Mouse (Mus musculus): ENCODE data around the gene Lat2. TPM values are rescaled to one million over a fixed set of nuclear protein-coding genes. Genes with fewer than 3 reads are reported as not detected.

Lat2 gene
- polyA plus RNA-seq, 1 experiment: 0.61 TPM

DNA sequence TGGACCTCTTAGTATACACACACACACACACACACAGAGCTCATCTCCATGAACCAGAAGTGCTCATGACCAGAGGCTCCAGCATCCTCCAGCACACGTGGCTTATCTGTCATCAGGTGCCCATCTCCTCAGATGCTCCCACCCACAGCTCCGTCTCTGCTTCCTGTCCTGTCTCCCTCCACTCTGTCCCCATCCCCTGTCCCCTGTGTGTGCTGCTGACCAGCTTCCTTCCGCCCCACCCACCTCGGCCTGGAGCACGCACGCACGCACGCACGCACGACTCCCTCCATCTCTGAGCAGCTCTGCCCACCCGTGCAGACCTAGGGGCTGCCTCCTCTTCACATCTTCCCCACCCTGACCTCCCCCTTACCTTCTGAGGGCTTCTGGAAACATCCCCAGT lies 10.4 kb downstream of the Lat2 start:
- Histone ChIP-seq H3K79me3 (ENCODE audit: low read depth) (no peaks in the 10 kb centered on the region), H3K4me3 (ENCODE audit: insufficient read depth, poor library complexity, severe bottlenecking) (no peak overlapping the region)
- no peak for TF ChIP-seq CTCF (IDR thresholded peaks at IDR 0.05; ENCODE audit: control insufficient read depth, insufficient read depth, insufficient read length)
- TF ChIP-seq MYOD1 (IDR thresholded peaks at IDR 0.05; ENCODE audit: control insufficient read depth, insufficient read length, low read depth): no peak
- no peak for TF ChIP-seq MYOG (IDR thresholded peaks at IDR 0.05; ENCODE audit: control insufficient read depth, extremely low read depth, insufficient read length)
- no peak for TF ChIP-seq MAX (IDR thresholded peaks at IDR 0.05)
- no peak for TF ChIP-seq CEBPB (IDR thresholded peaks at IDR 0.05; ENCODE audit: low read depth)
- TF ChIP-seq FOSL1 (IDR thresholded peaks at IDR 0.05; ENCODE audit: insufficient read depth, low read length, poor library complexity, severe bottlenecking): no peak

DNA sequence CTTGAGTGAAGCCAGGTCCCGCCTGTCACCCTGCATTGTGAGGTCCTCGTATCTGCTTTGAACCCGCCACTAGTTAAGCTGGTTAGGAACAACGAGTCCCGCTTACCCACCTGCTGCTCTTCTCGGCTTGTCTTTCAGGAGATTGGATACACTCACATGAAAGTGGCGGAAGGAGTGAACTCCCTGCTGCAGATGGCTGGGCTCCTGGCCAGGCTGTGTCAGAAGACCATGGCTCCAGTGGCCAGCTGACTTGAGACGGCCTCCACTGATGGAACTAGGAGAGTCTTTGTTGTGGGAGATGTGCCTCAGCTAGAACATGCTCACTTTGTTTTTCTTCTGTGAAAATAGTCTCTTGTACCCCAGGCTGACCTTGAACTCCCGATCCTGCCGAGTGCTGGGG lies 17.1 kb downstream of the Lat2 start:
- Histone ChIP-seq H3K79me2 (ENCODE audit: control insufficient read depth, insufficient read depth) (no peaks in the 10 kb centered on the region), H3K79me3 (ENCODE audit: low read depth) (no peaks in the 10 kb centered on the region), H3K27me3 (ENCODE audit: control insufficient read depth, insufficient read depth, insufficient read length) (no peaks in the 10 kb centered on the region), H3K36me3 (ENCODE audit: control insufficient read depth, insufficient read depth) (peaks cover 49% of the 10 kb centered on the region), H3ac (ENCODE audit: control insufficient read depth, insufficient read length, low read depth) (no peak overlapping the region), H3K4me3 (ENCODE audit: insufficient read depth, poor library complexity, severe bottlenecking) (no peak overlapping the region)
- no peak for TF ChIP-seq CEBPB (IDR thresholded peaks at IDR 0.05; ENCODE audit: low read depth)
- TF ChIP-seq FOSL1 (IDR thresholded peaks at IDR 0.05; ENCODE audit: insufficient read depth, low read length, poor library complexity, severe bottlenecking): no peak
- no peak for TF ChIP-seq CTCF (IDR thresholded peaks at IDR 0.05; ENCODE audit: control insufficient read depth, insufficient read depth, insufficient read length)
- TF ChIP-seq USF1 (IDR thresholded peaks at IDR 0.05; ENCODE audit: low read depth): no peak
- TF ChIP-seq MYOD1 (IDR thresholded peaks at IDR 0.05; ENCODE audit: control insufficient read depth, insufficient read length, low read depth): no peak
- TF ChIP-seq MYOG (IDR thresholded peaks at IDR 0.05; ENCODE audit: control insufficient read depth, extremely low read depth, insufficient read length): no peak
- TF ChIP-seq MAX (IDR thresholded peaks at IDR 0.05): no peak

More for the DNA sequence above, 10.4 kb downstream of the Lat2 start:
- no peak overlapping the region for H3ac ChIP-seq (ENCODE audit: control insufficient read depth, insufficient read length, low read depth)
- no peaks in the 10 kb centered on the region for H3K79me2 ChIP-seq (ENCODE audit: control insufficient read depth, insufficient read depth)
- no peaks in the 10 kb centered on the region for H3K27me3 ChIP-seq (ENCODE audit: control insufficient read depth, insufficient read depth, insufficient read length)
- H3K36me3 ChIP-seq (ENCODE audit: control insufficient read depth, insufficient read depth): peaks cover 6% of the 10 kb centered on the region

DNA sequence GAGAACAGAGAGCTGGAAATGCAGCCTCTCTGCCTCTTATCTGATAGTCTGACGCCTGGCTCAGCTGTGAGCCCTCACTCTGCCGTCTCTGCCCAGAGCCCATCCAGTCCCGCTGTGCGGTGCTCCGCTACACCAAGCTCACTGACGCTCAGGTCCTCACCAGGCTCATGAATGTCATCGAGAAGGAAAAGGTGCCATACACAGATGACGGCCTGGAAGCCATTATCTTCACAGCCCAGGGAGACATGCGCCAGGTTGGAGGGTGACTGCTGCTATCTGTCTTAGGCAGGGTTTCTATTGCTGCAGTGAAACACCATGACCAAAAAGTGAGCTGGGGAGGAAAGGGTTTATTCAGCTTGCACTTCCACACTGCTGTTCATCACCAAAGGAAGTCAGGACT lies 21.7 kb downstream of the Lat2 start:
- H3K27me3 ChIP-seq (ENCODE audit: control insufficient read depth, insufficient read depth, insufficient read length): no peaks in the 10 kb centered on the region
- H3K4me3 ChIP-seq (ENCODE audit: insufficient read depth, poor library complexity, severe bottlenecking): no peak overlapping the region
- TF ChIP-seq MYOD1 (IDR thresholded peaks at IDR 0.05; ENCODE audit: control insufficient read depth, insufficient read length, low read depth) (no peak), MAX (IDR thresholded peaks at IDR 0.05) (no peak), MYOG (IDR thresholded peaks at IDR 0.05; ENCODE audit: control insufficient read depth, extremely low read depth, insufficient read length) (no peak), CEBPB (IDR thresholded peaks at IDR 0.05; ENCODE audit: low read depth) (no peak), FOSL1 (IDR thresholded peaks at IDR 0.05; ENCODE audit: insufficient read depth, low read length, poor library complexity, severe bottlenecking) (no peak), CTCF (IDR thresholded peaks at IDR 0.05; ENCODE audit: control insufficient read depth, insufficient read depth, insufficient read length) (no peak), USF1 (IDR thresholded peaks at IDR 0.05; ENCODE audit: low read depth) (no peak)
- H3K36me3 ChIP-seq (ENCODE audit: control insufficient read depth, insufficient read depth): peaks cover 56% of the 10 kb centered on the region
- no peak overlapping the region for H3ac ChIP-seq (ENCODE audit: control insufficient read depth, insufficient read length, low read depth)
- no peaks in the 10 kb centered on the region for H3K79me3 ChIP-seq (ENCODE audit: low read depth)
- H3K79me2 ChIP-seq (ENCODE audit: control insufficient read depth, insufficient read depth): no peaks in the 10 kb centered on the region

DNA sequence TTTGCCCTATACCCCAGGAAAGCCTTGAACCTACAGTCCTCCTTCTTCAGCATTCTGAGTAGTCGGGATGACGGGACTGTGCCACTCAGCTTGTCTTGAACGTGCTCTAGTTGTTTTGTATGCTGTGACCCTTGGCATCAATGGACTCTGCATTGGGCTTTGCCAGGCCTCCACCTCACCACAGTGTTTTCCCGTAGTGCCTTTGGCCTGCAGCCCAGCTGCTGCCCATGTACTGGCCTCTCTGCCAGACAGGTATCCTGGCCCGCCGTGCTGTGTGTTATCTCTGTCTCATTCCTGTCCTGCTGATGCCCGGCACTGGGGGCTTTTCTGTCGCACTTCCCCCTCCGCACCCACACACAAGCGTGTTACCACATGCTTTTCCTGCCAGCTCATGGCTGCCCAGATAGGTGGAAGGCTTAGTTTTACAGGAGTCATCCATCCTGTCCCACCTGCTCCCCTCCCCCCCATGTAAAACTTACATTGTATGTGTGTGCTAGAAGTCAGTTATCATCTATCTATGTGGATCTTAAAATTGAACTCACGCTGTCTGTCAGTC lies 22.7 kb downstream of the Lat2 start:
- H3K79me2 ChIP-seq (ENCODE audit: control insufficient read depth, insufficient read depth): no peaks in the 10 kb centered on the region
- no peak overlapping the region for H3K4me3 ChIP-seq (ENCODE audit: insufficient read depth, poor library complexity, severe bottlenecking)
- no peaks in the 10 kb centered on the region for H3K27me3 ChIP-seq (ENCODE audit: control insufficient read depth, insufficient read depth, insufficient read length)
- TF ChIP-seq FOSL1 (IDR thresholded peaks at IDR 0.05; ENCODE audit: insufficient read depth, low read length, poor library complexity, severe bottlenecking) (no peak), USF1 (IDR thresholded peaks at IDR 0.05; ENCODE audit: low read depth) (no peak), MAX (IDR thresholded peaks at IDR 0.05) (no peak), CEBPB (IDR thresholded peaks at IDR 0.05; ENCODE audit: low read depth) (no peak), MYOD1 (IDR thresholded peaks at IDR 0.05; ENCODE audit: control insufficient read depth, insufficient read length, low read depth) (no peak), CTCF (IDR thresholded peaks at IDR 0.05; ENCODE audit: control insufficient read depth, insufficient read depth, insufficient read length) (no peak), MYOG (IDR thresholded peaks at IDR 0.05; ENCODE audit: control insufficient read depth, extremely low read depth, insufficient read length) (no peak)
- no peaks in the 10 kb centered on the region for H3K79me3 ChIP-seq (ENCODE audit: low read depth)
- H3K36me3 ChIP-seq (ENCODE audit: control insufficient read depth, insufficient read depth): peaks cover 57% of the 10 kb centered on the region
- H3ac ChIP-seq (ENCODE audit: control insufficient read depth, insufficient read length, low read depth): no peak overlapping the region

DNA sequence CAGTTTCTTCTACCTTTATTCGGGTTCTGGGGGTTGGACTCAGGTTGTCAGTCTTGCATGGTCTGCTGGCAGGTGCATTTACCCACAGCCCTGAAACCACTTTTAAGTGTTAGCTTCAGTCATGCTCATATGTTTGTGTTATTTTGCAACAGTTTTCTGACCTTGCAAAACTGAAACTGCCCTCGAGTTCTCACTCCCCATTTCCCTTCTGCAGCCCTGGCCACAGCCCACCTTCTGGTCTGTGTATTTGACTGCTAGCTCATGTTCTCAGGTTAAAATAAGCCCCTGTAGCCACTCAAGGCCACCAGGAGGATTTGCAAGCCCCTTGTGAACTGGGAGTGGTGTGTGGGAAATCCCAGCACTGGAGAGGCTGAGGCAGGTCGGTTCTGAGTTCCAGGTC lies 24.9 kb downstream of the Lat2 start:
- no peak for TF ChIP-seq CEBPB (IDR thresholded peaks at IDR 0.05; ENCODE audit: low read depth)
- no peak for TF ChIP-seq MAX (IDR thresholded peaks at IDR 0.05)
- no peak for TF ChIP-seq CTCF (IDR thresholded peaks at IDR 0.05; ENCODE audit: control insufficient read depth, insufficient read depth, insufficient read length)
- TF ChIP-seq MYOG (IDR thresholded peaks at IDR 0.05; ENCODE audit: control insufficient read depth, extremely low read depth, insufficient read length): no peak
- TF ChIP-seq FOSL1 (IDR thresholded peaks at IDR 0.05; ENCODE audit: insufficient read depth, low read length, poor library complexity, severe bottlenecking): no peak
- no peak for TF ChIP-seq MYOD1 (IDR thresholded peaks at IDR 0.05; ENCODE audit: control insufficient read depth, insufficient read length, low read depth)
- no peak for TF ChIP-seq USF1 (IDR thresholded peaks at IDR 0.05; ENCODE audit: low read depth)
- Histone ChIP-seq H3ac (ENCODE audit: control insufficient read depth, insufficient read length, low read depth) (no peak overlapping the region), H3K4me3 (ENCODE audit: insufficient read depth, poor library complexity, severe bottlenecking) (no peak overlapping the region), H3K79me3 (ENCODE audit: low read depth) (peaks cover 2% of the 10 kb centered on the region), H3K27me3 (ENCODE audit: control insufficient read depth, insufficient read depth, insufficient read length) (no peaks in the 10 kb centered on the region), H3K36me3 (ENCODE audit: control insufficient read depth, insufficient read depth) (peaks cover 39% of the 10 kb centered on the region), H3K79me2 (ENCODE audit: control insufficient read depth, insufficient read depth) (peaks cover 17% of the 10 kb centered on the region)
